Mouse (Mus musculus) liver, postnatal 0 days (tissue): ENCODE measurements around the gene Col11a2.

Experiments used
- CTCF ChIP-seq: sonication (generic); IDR thresholded peaks from 2 replicates; pipeline ENCODE4 v1.5.1; 2016; ENCODE audit warnings: antibody characterized with exemption, low read depth
- EP300 ChIP-seq: IDR thresholded peaks from 2 replicates; pipeline ENCODE4 v1.6.1; 2016; ENCODE audit warnings: antibody characterized with exemption, low read depth, mild to moderate bottlenecking

DNA sequence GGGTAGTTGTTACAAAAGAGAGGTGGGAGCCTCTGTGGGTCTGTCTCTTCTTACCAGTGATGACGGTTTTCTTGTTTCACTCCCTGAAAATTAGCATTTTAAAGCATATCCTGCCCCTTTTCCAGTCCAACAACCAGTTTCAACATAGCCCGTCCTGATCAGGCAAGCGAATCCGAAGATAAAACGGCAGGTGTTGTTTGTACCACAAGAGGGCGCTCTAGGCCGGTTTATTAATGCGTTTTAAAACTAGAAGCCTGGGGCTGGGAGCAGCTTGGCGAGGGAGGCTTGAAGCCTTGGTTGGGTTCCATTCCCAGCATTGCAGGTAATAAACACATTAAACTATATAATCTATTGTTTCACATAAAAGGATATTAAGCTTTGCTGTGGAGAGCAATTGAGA, 38.3 kb downstream of the Col11a2 start:
- TF ChIP-seq CTCF (peak; percentile 81), EP300 (no peak)
